8 mouse cellular contexts compared by ENCODE assay signal in the genomic region with DNA sequence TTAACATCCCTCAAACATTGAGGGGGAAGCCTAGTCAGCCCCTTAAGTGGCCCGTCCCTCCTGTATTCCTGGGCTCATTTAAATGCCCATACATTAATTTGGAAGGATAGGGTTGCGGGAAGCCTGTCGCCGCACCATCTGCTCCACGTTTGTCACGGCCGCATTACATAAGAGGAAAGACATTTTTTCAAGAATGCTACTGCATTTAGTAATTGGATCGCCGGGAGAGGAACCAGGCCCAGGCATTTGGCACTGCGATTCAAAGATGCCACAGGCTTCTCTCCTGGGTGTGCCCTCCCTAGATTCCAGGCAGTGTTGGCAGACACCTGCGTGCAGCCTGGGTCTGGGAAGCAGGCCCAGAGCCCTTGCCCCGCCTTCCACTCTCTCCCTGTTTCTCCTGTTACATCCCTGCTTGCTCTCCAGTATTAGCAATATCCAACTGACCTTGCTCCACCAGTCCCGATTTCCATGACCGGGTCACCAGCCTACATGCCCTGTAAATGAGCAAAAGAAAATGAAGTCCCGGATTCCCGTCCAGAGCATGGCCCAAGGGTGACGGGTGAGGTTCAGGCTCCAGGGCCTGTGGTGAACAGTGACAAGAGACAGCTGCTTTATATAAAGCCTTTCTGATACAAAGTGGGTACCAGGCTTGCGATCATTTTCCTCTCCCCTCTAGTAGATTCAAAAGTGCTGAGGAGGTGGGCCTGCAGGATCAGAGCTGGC. TPM values are rescaled to one million over a fixed set of nuclear protein-coding genes. Genes with fewer than 3 reads are reported as not detected.
A peak's percentile ranks its signal among the peaks of the same experiment; 100 is the strongest.
DNase-seq lines count a peak whose midpoint lies in the region.

No protein-coding gene starts in this region.

- DNase-seq in 3134 (ENCODE audit: extremely low read depth, insufficient read length, low spot score) = peak; percentile 94
- peak; percentile 79 for DNase-seq in MN1 (ENCODE audit: low spot score)
- DNase-seq in fibroblast of lung, adult 2 months (ENCODE audit: low read depth) = peak; percentile 50
- peak; percentile 25 for DNase-seq in hindbrain, embryonic 10.5 days (ENCODE audit: low spot score)
- DNase-seq in lung, postnatal 10 days = peak; percentile 36
- DNase-seq in ovary, postnatal 36 days (ENCODE audit: low spot score) = no peak
- DNase-seq in embryo, embryonic 9.5 days (ENCODE audit: extremely low spot score) = no peak
- no peak for DNase-seq in adrenal gland, adult 8-10 months

- H3K27ac ChIP-seq in hindbrain, embryonic 10.5 days = peak overlapping the region; percentile 60; the same call in 1 of the 2 replicates

- peak overlapping the region; percentile 13; the same call in 1 of the 2 replicates for H3K4me3 ChIP-seq in hindbrain, embryonic 10.5 days

- peaks cover 43% of the 10 kb centered on the region for H3K4me1 ChIP-seq in hindbrain, embryonic 10.5 days (replicated peaks)

- H3K36me3 ChIP-seq in hindbrain, embryonic 10.5 days = no peaks in the 10 kb centered on the region

- 48% methylated on average over 18 of the region's 18 CpGs for WGBS in hindbrain, embryonic 10.5 days

- no peaks in the 10 kb centered on the region for H3K9me3 ChIP-seq in hindbrain, embryonic 10.5 days

- no peaks in the 10 kb centered on the region for H3K27me3 ChIP-seq in hindbrain, embryonic 10.5 days (ENCODE audit: insufficient read depth, poor library complexity, severe bottlenecking)

RNA-seq across cellular contexts. Expression of a gene that starts 16.9 kb away (rescaled TPM):
- polyA plus RNA-seq in hindbrain, embryonic 10.5 days (2016; fragmentation: Nextera tagmentation; extraction: Ambion mirVana) = 6.5 and 7.5 TPM in 2 replicates
- 10 to 100 TPM; 49.6 to 76.3 (median 64.9) TPM for total RNA-seq in adrenal gland, adult 8-10 months (2022)

Comparison
In these comparisons a context has a peak if more than half of its experiments do, and no peak if none do; other contexts are left out.
1. DNase-seq: peak in 3134 (single experiment), MN1 (single experiment), fibroblast of lung, adult 2 months (single experiment), hindbrain, embryonic 10.5 days (single experiment) and lung, postnatal 10 days (single experiment); none in ovary, postnatal 36 days (single experiment), embryo, embryonic 9.5 days (single experiment) and adrenal gland, adult 8-10 months (single experiment).